Mouse (Mus musculus) ovary, adult 18-20 months (tissue): ENCODE results near the gene Tbc1d1.
"Not testable (repeated sequence)": the region's sequence is repeated elsewhere in the genome, so short reads cannot be mapped to it uniquely, and the experiment has no call there.

ENCODE experiments used
- DNase-seq: peaks from one replicate; pipeline ENCODE4 v3.0.0; 2022; ENCODE audit warnings: low spot score, mixed read lengths

Gene Tbc1d1

DNA sequence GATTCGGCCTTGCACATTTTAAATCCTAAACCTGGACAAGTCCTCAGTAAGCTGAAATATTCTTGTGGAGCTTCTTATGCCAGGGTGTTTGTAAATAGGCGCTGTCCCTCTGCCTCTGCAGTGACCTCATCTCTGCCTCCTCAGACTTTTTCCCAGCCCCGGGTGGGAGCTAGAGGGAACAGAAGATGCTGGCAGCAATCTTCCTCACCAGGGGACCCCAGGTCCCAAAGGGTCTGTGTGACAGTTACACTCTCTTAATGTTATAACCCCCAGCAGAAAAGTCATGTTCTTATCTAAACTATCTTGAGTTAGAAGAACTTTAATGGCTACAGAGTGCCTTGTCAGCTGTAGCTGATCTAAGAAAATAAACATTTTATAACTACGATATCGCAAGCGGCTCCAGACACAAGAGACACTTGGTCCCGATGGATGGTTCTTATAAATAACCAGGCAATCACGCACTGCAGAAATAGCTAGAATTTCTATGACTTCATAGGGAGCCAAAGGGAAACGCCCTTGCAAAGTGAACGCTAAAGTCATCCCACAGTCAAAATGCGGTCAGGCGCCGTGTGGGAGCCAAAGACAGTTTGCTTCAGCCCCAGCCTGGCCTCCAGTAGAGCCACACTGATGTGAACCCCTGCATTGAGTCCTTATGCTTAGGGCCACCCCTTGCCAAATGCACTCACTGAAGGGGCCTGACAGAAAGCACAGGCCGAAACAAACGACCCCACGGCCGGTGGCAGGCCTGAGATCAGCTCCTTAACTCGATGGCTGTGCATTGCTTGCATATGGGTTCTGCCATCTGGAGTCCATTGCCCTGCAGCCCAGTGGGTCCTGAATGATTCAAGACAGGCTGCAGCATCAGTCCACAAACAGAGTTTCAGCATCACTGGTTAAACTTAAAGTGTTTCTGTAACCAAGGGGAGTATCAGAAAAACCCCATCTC, 202.8 kb downstream of the Tbc1d1 start:
- DNase-seq = no peak

DNA sequence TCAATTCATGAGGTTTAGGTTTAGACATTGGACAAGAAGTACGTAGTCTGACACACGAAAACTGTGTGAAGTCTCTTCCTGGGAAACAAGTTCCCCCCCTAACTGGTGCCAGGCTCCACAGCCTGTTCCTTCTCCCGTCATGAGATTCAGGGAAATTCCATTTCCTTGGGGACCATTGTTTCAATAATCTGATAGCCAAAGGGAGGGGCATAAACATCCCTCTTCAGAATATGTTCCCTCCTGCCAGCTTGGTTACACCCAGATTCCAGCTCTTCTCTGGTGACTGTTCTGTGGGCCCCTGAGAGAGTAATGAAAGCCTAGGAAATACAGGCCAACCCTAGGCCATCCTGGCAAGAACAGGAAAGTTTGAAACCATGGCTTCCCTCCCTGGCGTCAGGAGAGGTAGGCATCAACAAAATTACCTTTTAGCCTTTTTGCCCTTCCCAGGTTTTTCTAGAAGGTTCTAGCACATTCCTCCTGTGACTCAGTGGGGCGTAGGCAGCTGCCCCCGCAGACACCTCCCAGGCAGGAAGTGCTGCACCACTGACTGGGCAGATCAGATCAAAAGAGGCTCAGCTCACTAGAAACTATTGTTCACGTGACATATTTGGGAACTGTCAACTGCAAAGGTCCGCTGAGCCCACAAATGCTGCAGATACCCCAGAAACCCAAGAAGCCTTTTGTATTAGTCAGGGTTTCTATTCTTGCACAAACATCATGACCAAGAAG, 204.2 kb downstream of the Tbc1d1 start:
- no peak for DNase-seq

DNA sequence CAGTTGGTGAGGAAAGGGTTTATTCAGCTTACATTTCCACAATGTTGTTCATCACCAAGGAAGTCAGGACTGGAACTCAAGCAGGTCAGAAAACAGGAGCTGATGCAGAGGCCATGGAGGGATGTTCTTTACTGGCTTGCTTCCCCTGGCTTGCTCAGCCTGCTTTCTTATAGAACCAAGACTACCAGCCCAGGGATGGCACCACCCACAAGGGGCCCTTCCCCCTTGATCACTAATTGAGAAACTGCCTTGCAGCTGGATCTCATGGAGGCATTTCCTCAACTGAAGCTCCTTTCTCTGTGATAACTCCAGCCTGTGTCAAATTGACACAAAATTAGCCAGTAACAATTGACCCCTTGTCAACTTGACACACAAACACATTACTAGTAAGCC, 204.8 kb downstream of the Tbc1d1 start:
- DNase-seq = not testable (repeated sequence)

DNA sequence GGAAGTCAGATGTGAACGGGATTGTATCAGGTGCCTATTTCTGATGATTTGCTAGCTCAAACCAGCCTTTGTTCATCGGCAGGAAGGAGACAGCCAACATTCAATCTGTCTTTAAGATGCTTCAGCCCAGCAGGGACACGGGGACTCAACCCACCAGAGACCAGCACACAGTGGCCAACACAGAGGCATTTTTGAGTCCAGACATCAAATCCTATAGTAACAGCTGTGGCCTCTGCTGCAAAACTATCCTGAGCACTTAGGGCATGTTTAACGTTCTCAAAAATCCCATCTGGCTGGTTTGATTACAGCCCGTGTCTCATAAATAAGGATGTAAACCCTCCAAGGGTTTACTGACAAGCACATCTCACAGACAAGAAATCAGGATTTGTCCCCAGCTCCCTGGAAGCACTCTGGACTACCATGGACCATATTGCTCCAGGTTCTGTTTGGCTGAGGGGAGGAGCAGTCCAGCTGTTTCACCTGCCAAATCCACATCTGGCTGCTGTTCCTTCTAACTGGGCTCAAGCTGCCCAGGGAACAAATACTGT, 207.8 kb downstream of the Tbc1d1 start:
- DNase-seq = no peak

DNA sequence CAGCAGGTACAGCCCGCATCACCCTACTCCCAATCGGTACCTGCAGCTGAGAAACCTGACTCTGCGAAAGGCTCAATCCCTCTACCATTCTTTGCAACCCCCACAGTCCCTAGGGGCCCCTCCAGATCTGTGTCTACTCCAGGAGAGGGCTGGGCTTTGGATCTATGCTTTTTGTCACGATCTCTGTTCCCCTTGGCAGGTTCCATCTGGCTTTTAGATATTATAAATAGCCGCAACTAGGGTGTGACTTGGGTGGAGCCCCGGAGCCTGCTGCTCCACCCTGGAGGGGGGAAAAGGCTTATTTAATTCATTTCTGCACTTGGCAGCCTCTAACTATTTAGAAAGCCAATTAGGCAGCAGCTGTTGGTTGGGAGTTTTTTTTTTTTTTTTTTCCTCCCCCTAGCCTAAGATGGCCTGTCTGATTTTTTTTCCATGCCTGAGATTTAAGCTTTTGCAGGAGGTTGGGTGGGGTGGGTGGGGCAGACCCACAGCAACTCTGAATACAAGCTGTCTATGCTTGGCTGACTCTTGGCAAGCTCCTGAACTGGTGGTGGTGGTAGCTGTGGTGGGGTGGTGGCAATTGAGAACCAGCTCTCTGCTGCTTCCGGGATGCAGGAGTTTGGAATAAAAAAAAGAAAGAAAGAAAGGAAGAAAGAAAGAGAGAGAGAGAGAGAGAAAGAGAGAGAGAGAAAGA, 208.5 kb downstream of the Tbc1d1 start:
- no peak for DNase-seq

DNA sequence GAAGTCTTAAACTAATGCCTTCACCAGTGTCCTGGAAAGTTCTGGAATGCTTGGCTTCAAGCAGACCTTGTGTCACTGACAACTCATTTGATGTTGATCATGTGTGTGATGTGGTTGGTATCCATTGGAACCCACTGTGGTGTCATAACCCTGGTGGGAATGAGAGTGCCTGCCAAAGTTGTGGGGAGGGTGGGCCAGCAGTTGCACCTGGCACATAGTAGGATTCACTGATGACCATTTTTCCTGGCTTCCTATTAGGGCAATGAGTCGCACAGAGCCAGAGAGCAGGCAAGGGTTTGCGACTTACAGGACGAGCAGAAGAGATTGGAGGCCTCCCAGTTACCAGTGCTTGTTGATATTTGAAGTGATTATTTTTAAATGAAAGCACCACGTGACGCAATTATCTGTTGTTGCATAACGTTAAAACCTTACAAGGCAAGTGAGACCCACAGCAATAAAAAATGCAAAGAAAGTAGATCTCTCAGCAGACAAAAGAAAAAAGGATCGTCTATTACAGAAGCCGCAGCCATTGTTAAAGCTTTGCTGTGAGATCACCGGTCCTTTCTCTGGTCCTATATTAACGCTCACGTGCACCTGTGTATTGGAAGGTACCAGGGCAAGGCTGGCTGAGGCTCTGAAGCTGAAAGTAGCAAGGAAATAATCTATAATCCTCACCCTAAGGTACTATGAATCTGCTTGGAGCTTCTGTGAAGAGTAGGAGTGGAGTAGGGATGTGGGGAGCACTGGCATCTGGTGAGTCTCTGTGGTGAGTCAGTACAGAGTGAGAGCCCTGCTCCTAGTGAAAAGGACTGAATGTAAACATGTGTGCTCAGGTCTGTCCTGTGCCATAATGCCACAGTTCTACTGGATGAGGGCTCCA, 209.3 kb downstream of the Tbc1d1 start:
- DNase-seq = no peak

DNA sequence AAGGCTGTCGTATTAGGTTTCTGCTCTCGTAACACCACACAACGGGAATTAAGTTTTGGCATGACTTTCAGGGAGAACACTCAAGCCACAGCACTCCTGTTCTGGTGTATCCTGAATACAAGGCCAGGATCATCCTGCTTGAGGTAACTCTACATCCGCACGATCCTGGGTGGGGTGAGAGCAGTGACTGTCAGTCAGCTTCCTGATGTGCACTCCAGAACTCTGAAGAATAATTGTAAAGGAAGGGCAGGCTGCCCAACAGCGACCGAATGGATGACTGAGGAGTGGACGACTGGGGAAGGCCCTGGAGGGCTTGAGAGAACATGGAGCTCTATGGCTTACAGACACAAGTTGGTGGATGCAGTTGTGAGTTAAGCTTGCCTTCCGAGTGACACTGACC, 210.0 kb downstream of the Tbc1d1 start:
- no peak for DNase-seq

DNA sequence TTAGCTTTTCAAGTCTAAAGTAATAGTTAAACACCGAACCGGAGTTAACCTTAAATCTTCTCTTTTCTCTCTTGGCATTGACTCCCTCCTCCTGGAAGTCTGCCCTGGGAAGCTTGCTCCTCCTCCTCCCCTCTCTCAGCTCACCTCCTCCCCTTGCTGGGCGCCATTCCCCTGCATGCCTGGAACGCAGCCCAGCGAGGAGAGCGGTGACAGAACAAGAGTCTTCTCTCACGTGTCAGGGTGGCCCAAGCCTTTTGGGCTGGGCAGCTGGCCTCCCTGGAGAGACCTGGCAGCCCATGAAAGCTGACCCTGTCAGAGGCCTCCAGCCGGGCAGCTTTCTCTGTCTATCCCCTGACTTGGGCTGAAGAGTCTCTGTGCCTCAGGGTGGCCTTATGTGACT, 211.3 kb downstream of the Tbc1d1 start:
- peak; percentile 70 for DNase-seq

DNA sequence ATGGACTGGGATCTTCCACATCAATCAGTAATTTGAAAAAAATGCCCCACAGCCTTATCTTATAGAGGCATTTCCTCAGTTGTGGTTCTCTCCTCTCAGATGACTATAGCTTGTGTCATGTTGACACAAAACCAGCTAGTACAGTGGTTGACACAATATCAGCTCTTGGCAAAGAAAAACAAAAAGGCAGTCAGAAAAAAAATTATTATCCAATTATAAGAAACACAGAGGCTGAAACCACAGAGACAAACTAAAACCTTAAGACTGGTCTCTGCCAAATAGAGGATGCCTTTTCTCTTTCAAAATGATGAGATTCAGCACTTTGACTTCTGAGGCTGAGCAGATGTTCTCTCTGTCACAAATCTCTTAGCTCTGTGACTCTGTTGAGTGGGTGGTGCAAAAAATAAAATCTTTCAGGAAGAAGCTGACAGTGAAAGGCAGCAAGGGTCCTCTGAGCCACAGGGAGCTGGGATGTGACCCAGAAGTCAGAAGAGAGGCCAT, 215.3 kb downstream of the Tbc1d1 start:
- DNase-seq = no peak

DNA sequence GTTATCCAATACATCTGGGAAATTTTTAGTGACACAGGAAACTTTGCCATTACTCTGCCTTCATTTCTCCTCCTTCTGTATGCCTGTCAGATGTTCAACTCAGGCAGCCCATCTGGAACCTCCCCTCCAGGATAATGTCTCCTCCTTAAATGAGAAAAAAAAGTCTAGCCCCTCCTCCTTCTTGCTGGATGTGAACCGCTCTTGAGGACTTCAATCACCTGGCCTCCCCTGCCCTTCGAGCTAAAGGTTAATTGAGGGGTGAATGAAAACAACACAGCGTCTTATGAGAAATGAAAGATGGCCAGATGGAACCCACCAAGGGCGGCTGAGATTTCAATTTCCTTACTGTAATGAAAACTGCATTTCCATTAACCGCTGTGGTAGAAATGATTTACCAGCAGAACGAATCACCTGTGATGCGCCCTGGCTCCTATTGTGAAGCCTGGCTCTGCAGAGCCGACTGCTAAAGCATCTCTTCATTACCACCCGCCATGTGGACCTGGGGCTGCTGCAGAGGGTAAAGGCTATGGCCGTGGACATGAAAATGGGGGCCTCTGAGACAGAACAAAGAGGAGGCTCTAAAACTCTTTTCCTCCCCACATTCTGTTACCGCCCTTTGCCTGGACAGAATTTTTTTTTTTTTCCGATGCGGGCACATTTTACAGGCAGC, 216.3 kb downstream of the Tbc1d1 start:
- no peak for DNase-seq

DNA sequence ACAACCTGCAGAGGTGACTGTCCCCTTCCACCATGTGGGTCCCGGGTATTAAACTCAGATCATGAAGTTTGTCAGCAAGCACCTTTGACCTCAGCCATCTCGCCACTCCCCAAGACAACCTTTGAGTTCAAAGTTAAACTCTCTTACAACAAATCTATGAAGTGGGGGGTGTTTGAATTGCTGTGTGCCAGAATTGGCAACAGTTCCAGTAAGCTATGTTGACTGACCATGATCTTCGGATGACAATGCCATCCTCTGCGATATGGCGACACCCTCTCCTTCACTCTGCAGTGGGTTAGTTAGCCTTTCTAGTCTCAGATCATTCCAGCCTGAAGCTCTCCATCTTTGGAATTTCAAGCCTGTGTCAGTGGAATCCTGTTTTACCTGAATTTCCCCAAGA, 217.6 kb downstream of the Tbc1d1 start:
- DNase-seq = no peak

DNA sequence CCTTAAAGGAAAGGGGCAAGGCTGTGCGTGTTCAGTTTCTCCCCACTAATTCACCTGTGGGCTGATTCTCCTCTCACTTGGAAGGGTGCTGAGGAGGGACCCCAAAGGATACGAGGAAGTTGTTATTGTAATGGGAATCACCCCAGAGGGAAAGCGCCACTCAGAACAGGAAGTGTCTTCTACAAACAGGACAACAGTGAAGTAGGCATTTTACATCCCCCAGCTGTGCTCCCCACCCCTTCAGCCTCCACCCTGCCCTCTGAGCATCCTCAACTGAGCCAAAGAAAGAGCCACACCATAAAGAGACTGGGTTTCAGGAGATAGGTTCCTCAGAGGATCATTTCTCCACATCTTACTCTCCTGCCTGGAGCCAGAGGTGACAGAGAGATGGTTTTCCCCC, 219.7 kb downstream of the Tbc1d1 start:
- no peak for DNase-seq

DNA sequence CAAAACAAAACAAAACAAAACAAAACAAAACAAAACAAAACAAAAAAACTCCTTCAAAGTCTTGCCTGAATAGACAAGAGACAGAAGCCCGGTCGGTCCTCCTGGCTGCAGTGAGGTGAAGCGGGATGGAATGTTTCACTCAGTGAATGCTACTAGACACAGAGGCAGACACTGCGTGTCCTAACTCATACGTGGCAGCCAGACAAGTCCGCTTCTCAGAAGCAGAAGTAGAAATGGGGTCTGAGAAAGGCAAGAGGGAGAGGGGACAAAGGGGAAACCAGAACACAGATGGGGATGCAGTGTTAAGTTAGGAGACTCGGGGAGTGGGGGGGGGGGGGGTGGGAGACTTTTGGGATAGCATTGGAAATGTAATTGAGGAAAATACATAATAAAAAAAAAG, 220.4 kb downstream of the Tbc1d1 start:
- no peak for DNase-seq

DNA sequence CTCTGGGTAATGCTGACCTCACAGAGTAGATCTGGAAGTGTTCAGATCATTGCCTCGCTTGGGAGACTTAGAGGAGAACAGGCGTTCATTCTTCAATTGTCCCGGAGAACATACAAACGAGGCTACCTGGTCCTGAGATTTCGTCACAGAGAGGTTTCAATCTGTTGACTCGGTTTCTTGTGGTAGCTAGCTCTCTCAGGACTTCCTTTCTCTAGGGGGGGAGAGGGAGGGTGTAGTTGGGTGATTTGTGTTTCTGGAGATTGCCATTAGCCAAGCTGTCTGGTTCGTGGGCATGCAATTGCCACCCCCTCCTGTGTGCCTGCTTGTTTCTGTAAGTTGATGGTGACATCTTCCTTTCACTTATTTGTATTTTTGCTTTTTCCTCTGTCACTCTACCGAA, 221.6 kb downstream of the Tbc1d1 start:
- DNase-seq = no peak

DNA sequence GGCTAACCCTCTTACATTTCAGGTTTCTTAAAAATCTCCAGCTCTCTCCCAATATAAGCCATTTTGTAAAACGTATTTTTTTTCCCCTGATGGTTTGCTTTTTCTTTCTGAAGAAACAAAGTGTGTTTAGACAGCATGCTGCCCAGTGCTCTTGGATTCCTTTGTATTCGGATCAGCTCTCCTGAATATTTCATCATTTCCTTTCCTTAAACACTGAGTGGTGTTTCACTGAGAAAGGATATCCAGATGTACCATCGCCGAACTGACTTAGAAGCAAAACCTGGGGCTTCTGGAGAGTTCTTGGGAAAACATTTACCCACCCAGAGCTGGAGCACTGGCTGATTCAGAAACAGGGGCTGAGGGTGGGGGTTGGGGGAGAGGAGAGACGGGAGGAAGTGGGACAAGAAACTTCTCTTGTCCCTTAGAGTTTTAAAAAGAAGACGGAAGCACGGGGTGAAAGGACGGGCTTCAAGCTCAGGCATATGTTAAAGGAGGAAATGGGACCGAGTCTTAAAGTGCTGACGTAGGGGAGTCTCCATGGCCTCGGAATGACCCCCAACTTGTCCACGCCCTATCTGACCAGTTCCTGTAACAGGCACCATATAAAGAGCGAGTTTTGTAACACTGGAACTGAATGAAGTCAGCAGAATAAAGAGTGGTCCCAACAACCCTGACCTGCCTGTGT, 222.6 kb downstream of the Tbc1d1 start:
- DNase-seq = no peak

DNA sequence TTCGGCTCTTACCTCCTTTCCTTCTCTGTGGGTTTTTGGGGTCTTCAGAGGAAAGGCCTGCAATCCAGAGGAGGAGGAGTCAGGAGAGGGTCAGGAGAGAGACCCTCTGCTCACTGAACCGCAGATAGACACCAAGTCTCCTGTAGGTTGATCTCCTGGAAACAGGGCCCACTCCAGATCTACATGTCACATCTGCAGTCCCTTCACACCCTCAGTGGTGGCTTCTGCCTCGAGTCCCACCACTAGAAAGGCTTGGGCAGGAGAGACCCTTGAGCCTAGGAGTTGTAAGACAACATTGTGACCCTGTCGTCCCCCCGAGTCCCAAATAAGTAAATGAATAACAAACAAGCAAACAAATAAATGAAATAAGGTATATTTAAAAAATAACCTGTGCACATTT, 223.7 kb downstream of the Tbc1d1 start:
- no peak for DNase-seq

DNA sequence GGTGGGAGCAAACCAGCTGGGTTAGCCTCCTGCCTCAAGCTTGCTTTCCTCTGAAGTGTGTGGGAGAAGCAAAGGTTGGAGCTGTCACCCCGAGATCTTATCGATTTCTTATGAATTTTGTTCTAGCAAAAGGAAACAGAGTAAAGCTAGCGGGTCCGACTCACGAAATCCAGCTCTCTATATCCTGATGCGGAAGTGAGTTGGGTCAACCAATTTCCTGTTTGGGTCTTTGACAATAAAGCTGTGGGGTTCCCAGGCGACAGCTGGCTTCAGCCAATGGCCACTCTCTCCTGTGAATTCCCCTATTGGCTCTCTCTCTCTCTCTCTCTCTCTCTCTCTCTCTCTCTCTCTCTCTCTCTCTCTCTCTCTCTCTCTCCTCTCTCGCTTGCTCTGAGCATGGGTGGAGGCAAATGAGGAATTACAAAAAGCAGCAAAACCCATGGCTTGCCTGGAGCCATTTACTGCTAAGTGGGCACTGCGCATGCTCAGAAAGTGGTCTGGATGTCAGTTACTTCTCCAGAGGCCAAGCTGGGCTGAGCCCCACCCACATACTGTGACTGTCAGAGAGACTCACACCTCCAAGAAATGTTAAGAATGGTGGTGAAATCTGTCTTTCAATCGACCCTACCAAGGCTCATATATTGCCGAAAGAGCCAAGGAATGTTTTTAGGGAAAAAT, 224.7 kb downstream of the Tbc1d1 start:
- no peak for DNase-seq

DNA sequence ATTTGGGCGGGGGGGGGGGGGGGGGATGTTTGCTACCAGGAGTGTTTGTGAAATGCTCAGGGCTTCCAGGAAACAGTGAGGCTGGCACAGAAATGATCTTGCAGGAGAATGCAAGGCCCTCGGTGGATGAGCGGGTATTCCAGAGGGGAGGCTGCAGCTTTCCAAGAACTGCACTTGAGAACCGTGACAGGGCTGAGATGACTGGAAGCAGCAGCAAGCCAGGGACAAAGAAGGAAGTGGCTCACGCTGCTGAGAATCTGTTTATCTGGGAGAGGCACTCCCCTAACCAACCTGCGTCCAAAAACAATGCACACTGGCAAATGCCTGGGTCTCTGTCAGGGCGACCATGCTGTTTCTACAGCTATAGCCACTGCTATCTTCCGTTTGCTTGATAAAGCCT, 225.4 kb downstream of the Tbc1d1 start:
- DNase-seq = no peak

DNA sequence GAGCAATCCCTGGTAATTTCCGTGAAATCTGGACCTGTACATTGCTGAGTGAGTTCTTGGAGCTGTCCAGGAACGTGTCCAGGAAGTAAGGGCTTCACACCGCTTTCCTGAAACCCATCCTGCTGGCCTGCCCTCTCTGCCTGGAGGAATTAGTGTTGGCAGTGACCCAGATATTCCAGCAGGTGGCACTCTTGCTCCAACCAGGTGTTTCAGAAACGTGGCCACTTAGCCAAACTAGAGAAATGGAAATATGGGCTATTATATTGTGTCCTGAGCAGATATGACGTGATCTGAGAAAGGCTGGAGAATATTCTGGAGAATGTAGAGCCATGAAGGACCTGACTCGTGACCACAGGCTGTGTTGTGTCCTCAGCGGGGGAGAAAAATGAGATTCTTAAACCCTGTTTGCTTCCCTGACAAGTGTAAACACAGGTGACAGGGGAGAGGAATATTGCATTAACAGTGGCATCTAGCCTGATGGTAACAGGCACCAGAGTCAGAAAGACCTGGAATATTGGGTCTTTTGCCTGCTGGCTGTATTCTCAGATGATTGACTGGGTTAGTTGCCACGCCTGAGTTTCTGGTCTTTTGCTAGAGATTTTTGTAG, 226.4 kb downstream of the Tbc1d1 start:
- peak; percentile 39 for DNase-seq
